Mouse (Mus musculus): ENCODE results near the gene Ctf1.

- TF ChIP-seq MAFK (IDR thresholded peaks at IDR 0.05; ENCODE audit: insufficient read depth, low read depth, low read length), result no peak
- no peak for TF ChIP-seq HCFC1 (IDR thresholded peaks at IDR 0.05; ENCODE audit: borderline replicate concordance, insufficient read depth, low read length)
- TF ChIP-seq CHD2 (IDR thresholded peaks at IDR 0.05; ENCODE audit: low read depth, low read length), result no peak
- TF ChIP-seq ZNF384 (IDR thresholded peaks at IDR 0.05; ENCODE audit: low read depth, low read length), result no peak
Observed at GRCm38 (mm10) chr7:127675391-127675811, 37.1 kb upstream of the Ctf1 start.
